Mouse (Mus musculus) midbrain, postnatal 0 days (tissue): Measurements from ENCODE around the gene Rasd2. TPM values are rescaled to one million over a fixed set of nuclear protein-coding genes. Genes with fewer than 3 reads are reported as not detected.

ENCODE experiments used
- ATAC-seq: fragments of 200-750 bp; cut with Nextera tagmentation; 2 replicates; pipeline ENCODE4 v1.8.0; 2017; ENCODE audit warnings: moderate number of reproducible peaks, mild to moderate bottlenecking, moderate TSS enrichment, moderate library complexity; ENCODE audit not compliant: low FRiP score
- DNase-seq: peaks from one replicate; pipeline ENCODE4 v3.0.0-alpha.2; 2015; ENCODE audit warnings: low spot score
- H3K27ac ChIP-seq: fragments of 300-500 bp; sonication (generic); 2 replicates; pipeline ENCODE4 v1.5.1; 2014; ENCODE audit warnings: low read depth, mild to moderate bottlenecking, low read length, mixed read lengths
- H3K27me3 ChIP-seq: fragments of 300-500 bp; sonication (generic); 2 replicates; pipeline ENCODE4 v1.6.1; 2014; ENCODE audit warnings: low read length, control low read depth, mixed read lengths; ENCODE audit not compliant: insufficient read depth
- H3K36me3 ChIP-seq: fragments of 300-500 bp; sonication (generic); 2 replicates; pipeline ENCODE4 v1.6.1; 2014; ENCODE audit warnings: low read length, control low read depth, mixed read lengths; ENCODE audit not compliant: insufficient read depth
- H3K4me1 ChIP-seq: fragments of 300-500 bp; sonication (generic); 2 replicates; pipeline ENCODE4 v1.6.1; 2014; ENCODE audit warnings: mild to moderate bottlenecking, control low read depth, antibody characterized with exemption, low read length, mixed read lengths; ENCODE audit not compliant: insufficient read depth
- H3K4me2 ChIP-seq: fragments of 300-500 bp; sonication (generic); 2 replicates; pipeline ENCODE4 v1.6.1; 2014; ENCODE audit warnings: low read depth, mild to moderate bottlenecking, low read length, mixed read lengths; ENCODE audit not compliant: poor library complexity, severe bottlenecking
- H3K4me3 ChIP-seq: fragments of 300-500 bp; sonication (generic); 2 replicates; pipeline ENCODE4 v1.5.1; 2014; ENCODE audit warnings: low read depth, mild to moderate bottlenecking, low read length, moderate library complexity
- H3K9ac ChIP-seq: fragments of 300-500 bp; sonication (generic); replicated peaks from 2 replicates; pipeline ENCODE4 v1.6.1; 2014; ENCODE audit warnings: mild to moderate bottlenecking, low read length, moderate library complexity, mixed read lengths; ENCODE audit not compliant: poor library complexity, severe bottlenecking
- H3K9me3 ChIP-seq: fragments of 300-500 bp; sonication (generic); 2 replicates; pipeline ENCODE4 v1.6.1; 2016; ENCODE audit warnings: low read length, control low read depth
- CTCF ChIP-seq: IDR thresholded peaks from 2 replicates; pipeline ENCODE4 v1.5.1; 2016; ENCODE audit warnings: antibody characterized with exemption, mild to moderate bottlenecking
- WGBS: fragments of 180-500 bp; shearing (Covaris S2); extraction: QIAGEN DNeasy Blood & Tissue Kit; methylation state at CpG from one replicate; pipeline ENCODE4 v1.1.7; 2014; 5-methylcytosine and 5-hydroxymethylcytosine counted together
- polyA plus RNA-seq: library from polyadenylated mRNA; unstranded; fragments of >200 nt; fragmentation: Nextera tagmentation; extraction: Ambion mirVana; gene quantifications from 2 replicates; pipeline ENCODE4 v1.2.1, GENCODE M21; 2015
- total RNA-seq: library from RNA; depleted of rRNA; stranded (reverse); fragments of >200 nt; gene quantifications from 2 replicates; pipeline ENCODE4 v1.2.3, GENCODE M21; 2014; rRNA removed

The Rasd2 gene
- total and polyA plus RNA-seq, 2 experiments from 2014 or later = 5.5 to 14.4 TPM

GRCm38 (mm10) chr8:75233915-75234554, 20.3 kb downstream of the Rasd2 start:
- peak; percentile 85 for TF ChIP-seq CTCF
- WGBS = 59% methylated on average over 4 of the region's 4 CpGs
- Histone ChIP-seq H3K9me3 (no peaks in the 10 kb centered on the region), H3K4me1 (no peaks in the 10 kb centered on the region), H3K36me3 (no peaks in the 10 kb centered on the region), H3K27ac (no peak overlapping the region), H3K27me3 (no peaks in the 10 kb centered on the region), H3K9ac (no peak overlapping the region), H3K4me3 (no peak overlapping the region), H3K4me2 (no peak overlapping the region)
- no peak for ATAC-seq
- peak; percentile 58 for DNase-seq

GRCm38 (mm10) chr8:75247331-75247730, 33.6 kb downstream of the Rasd2 start:
- TF ChIP-seq CTCF = no peak
- no peak overlapping the region for H3K9ac ChIP-seq
- no peak overlapping the region for H3K4me3 ChIP-seq
- WGBS = 93% methylated on average over 15 of the region's 15 CpGs
- H3K9me3 ChIP-seq = 0 out of 2 replicates have a peak, but pooled peaks cover 5% of the 10 kb centered on the region
- DNase-seq (no peak), ATAC-seq (no peak)
- no peaks in the 10 kb centered on the region for H3K36me3 ChIP-seq
- no peaks in the 10 kb centered on the region for H3K4me1 ChIP-seq
- H3K27me3 ChIP-seq = no peaks in the 10 kb centered on the region
- no peak overlapping the region for H3K27ac ChIP-seq
- no peak overlapping the region for H3K4me2 ChIP-seq

GRCm38 (mm10) chr8:75249186-75249585, 35.4 kb downstream of the Rasd2 start:
- DNase-seq (no peak), ATAC-seq (no peak)
- Histone ChIP-seq H3K4me3 (no peak overlapping the region), H3K9me3 (0 out of 2 replicates have a peak, but pooled peaks cover 5% of the 10 kb centered on the region), H3K27ac (no peak overlapping the region), H3K9ac (no peak overlapping the region), H3K27me3 (no peaks in the 10 kb centered on the region), H3K4me2 (no peak overlapping the region), H3K36me3 (no peaks in the 10 kb centered on the region), H3K4me1 (no peaks in the 10 kb centered on the region)
- TF ChIP-seq CTCF = no peak
- 92% methylated on average over 4 of the region's 4 CpGs for WGBS

- no peak overlapping the region for H3K9ac ChIP-seq
- H3K4me2 ChIP-seq = no peak overlapping the region
- no peak for DNase-seq
- no peak for TF ChIP-seq CTCF
- WGBS = 85% methylated on average over 3 of the region's 3 CpGs
- no peaks in the 10 kb centered on the region for H3K27me3 ChIP-seq
- no peaks in the 10 kb centered on the region for H3K4me1 ChIP-seq
- no peak overlapping the region for H3K27ac ChIP-seq
- no peak overlapping the region for H3K4me3 ChIP-seq
- H3K36me3 ChIP-seq = no peaks in the 10 kb centered on the region
- H3K9me3 ChIP-seq = no peaks in the 10 kb centered on the region
- no peak for ATAC-seq
Observed at GRCm38 (mm10) chr8:75254027-75254426, 40.3 kb downstream of the Rasd2 start.

- Histone ChIP-seq H3K36me3 (no peaks in the 10 kb centered on the region), H3K27ac (no peak overlapping the region), H3K9me3 (no peaks in the 10 kb centered on the region), H3K27me3 (no peaks in the 10 kb centered on the region), H3K4me2 (no peak overlapping the region), H3K4me1 (no peaks in the 10 kb centered on the region), H3K9ac (no peak overlapping the region), H3K4me3 (no peak overlapping the region)
- no peak for TF ChIP-seq CTCF
- DNase-seq (no peak), ATAC-seq (no peak)
- 85% methylated on average over 3 of the region's 3 CpGs for WGBS
Observed at GRCm38 (mm10) chr8:75255635-75256034, 41.9 kb downstream of the Rasd2 start.

GRCm38 (mm10) chr8:75272166-75272565, 58.4 kb downstream of the Rasd2 start:
- DNase-seq = peak; percentile 20
- H3K27ac ChIP-seq = no peak overlapping the region
- ATAC-seq = no peak
- TF ChIP-seq CTCF = peak; percentile 72
- no peak overlapping the region for H3K4me2 ChIP-seq
- no peaks in the 10 kb centered on the region for H3K27me3 ChIP-seq
- H3K4me3 ChIP-seq = no peak overlapping the region
- H3K4me1 ChIP-seq = no peaks in the 10 kb centered on the region
- H3K9me3 ChIP-seq = no peaks in the 10 kb centered on the region
- H3K36me3 ChIP-seq = no peaks in the 10 kb centered on the region
- 32% methylated on average over 4 of the region's 4 CpGs for WGBS
- H3K9ac ChIP-seq = no peak overlapping the region

Other genes with a start within 250 kb of the Rasd2 start
- 48.5 and 60.1 TPM in 2 replicates for gene Hmgxb4, start 220.6 kb upstream of the Rasd2 start, total RNA-seq
- 27.6 and 29.6 TPM in 2 replicates for gene Hmgxb4, start 220.6 kb upstream of the Rasd2 start, polyA plus RNA-seq
- 43.8 and 48.7 TPM in 2 replicates for gene Tom1, start 180.2 kb upstream of the Rasd2 start, total RNA-seq
- 47.1 and 48.2 TPM in 2 replicates for gene Tom1, start 180.2 kb upstream of the Rasd2 start, polyA plus RNA-seq
- gene Hmox1, start 120.3 kb upstream of the Rasd2 start, total RNA-seq = 10.1 and 12.9 TPM in 2 replicates
- gene Hmox1, start 120.3 kb upstream of the Rasd2 start, polyA plus RNA-seq = 13.2 and 15.1 TPM in 2 replicates
- gene Mcm5, start 104.4 kb upstream of the Rasd2 start, total RNA-seq = 17.8 and 18.3 TPM in 2 replicates
- gene Mcm5, start 104.4 kb upstream of the Rasd2 start, polyA plus RNA-seq = 13.7 and 15.1 TPM in 2 replicates
- gene Gm10358, start 192.6 kb downstream of the Rasd2 start, total RNA-seq = 1.6 and 2.1 TPM in 2 replicates
- 0.22 TPM in 1 of 2 replicates, not detected in the other for gene Gm10358, start 192.6 kb downstream of the Rasd2 start, polyA plus RNA-seq
- 0.14 and 0.33 TPM in 2 replicates for gene Iqcm, start 234.8 kb downstream of the Rasd2 start, total RNA-seq
- 0.16 TPM in 1 of 2 replicates, not detected in the other for gene Iqcm, start 234.8 kb downstream of the Rasd2 start, polyA plus RNA-seq